ENCODE assay signal across 17 mouse cellular contexts in genomic region chr17:53595527-53595926, GRCm38 (mm10). TPM values are rescaled to one million over a fixed set of nuclear protein-coding genes. Genes with fewer than 3 reads are reported as not detected.
A peak's percentile ranks its signal among the peaks of the same experiment; 100 is the strongest.
DNase-seq lines count a peak whose midpoint lies in the region; ATAC-seq lines count a peak whose summit lies in the region.
"Had no signal": no experiment of that assay in that cellular context is flagged by ENCODE, and none has a peak within 500 bp of the region (broad histone marks: within the 10 kb centered on the region; RNA-seq: fewer than 3 reads in every experiment).

No protein-coding gene starts in this region.

- WGBS in forebrain, embryonic 15.5 days, result 86% methylated on average over 8 of the region's 8 CpGs
- 89% methylated on average over 8 of the region's 8 CpGs for WGBS in forebrain, embryonic 11.5 days
- WGBS in hindbrain, embryonic 15.5 days, result 88% methylated on average over 8 of the region's 8 CpGs
- WGBS in hindbrain, embryonic 11.5 days, result 92% methylated on average over 8 of the region's 8 CpGs
- 86% methylated on average over 8 of the region's 8 CpGs for WGBS in midbrain, embryonic 14.5 days

- no peak overlapping the region for H3K4me3 ChIP-seq in forebrain, embryonic 15.5 days
- no peak overlapping the region for H3K4me3 ChIP-seq in forebrain, embryonic 11.5 days (ENCODE audit: low read depth, low read length)
- no peak overlapping the region for H3K4me3 ChIP-seq in hindbrain, embryonic 15.5 days
- H3K4me3 ChIP-seq in hindbrain, embryonic 11.5 days (ENCODE audit: low read depth, low read length), result no peak overlapping the region
- no peak overlapping the region for H3K4me3 ChIP-seq in midbrain, embryonic 14.5 days (replicated peaks; ENCODE audit: low read depth, low read length)
- H3K4me3 ChIP-seq: embryonic facial prominence, embryonic 12.5 days had no signal

- peaks cover 7% of the 10 kb centered on the region for H3K4me1 ChIP-seq in forebrain, embryonic 15.5 days
- H3K4me1 ChIP-seq in forebrain, embryonic 11.5 days (replicated peaks; ENCODE audit: control insufficient read depth, insufficient read depth, low read length), result no peaks in the 10 kb centered on the region; the same call in 1 of the 2 replicates
- peaks cover 16% of the 10 kb centered on the region for H3K4me1 ChIP-seq in hindbrain, embryonic 15.5 days (replicated peaks)
- no peaks in the 10 kb centered on the region for H3K4me1 ChIP-seq in hindbrain, embryonic 11.5 days (replicated peaks; ENCODE audit: control insufficient read depth, insufficient read depth, low read length)
- H3K4me1 ChIP-seq in midbrain, embryonic 14.5 days (ENCODE audit: control insufficient read depth, insufficient read depth, low read length), result peaks cover 15% of the 10 kb centered on the region

- DNase-seq in forebrain, embryonic 11.5 days (ENCODE audit: low spot score), result no peak
- DNase-seq in hindbrain, embryonic 11.5 days (ENCODE audit: low spot score), result no peak
- DNase-seq in liver, result peak; percentile 36
- no peak for DNase-seq in midbrain, embryonic 14.5 days
- no peak for DNase-seq in adrenal gland, adult 8-10 months
- no peak for DNase-seq in natural killer cell, adult 2 months (ENCODE audit: low spot score in 2 of 2)
- DNase-seq: adrenal gland, postnatal 25 days; B cell, adult 2 months; cerebellum, adult 9-10 months; kidney, postnatal 36 days; lung, embryonic 14.5 days; thymus, postnatal 14 days had no signal

- H3K27me3 ChIP-seq in forebrain, embryonic 15.5 days, result no peaks in the 10 kb centered on the region
- H3K27me3 ChIP-seq in forebrain, embryonic 11.5 days (ENCODE audit: control insufficient read depth, insufficient read depth, low read length), result no peaks in the 10 kb centered on the region
- no peaks in the 10 kb centered on the region for H3K27me3 ChIP-seq in hindbrain, embryonic 15.5 days
- no peaks in the 10 kb centered on the region for H3K27me3 ChIP-seq in hindbrain, embryonic 11.5 days (ENCODE audit: control insufficient read depth, insufficient read depth, low read length)
- no peaks in the 10 kb centered on the region for H3K27me3 ChIP-seq in midbrain, embryonic 14.5 days (ENCODE audit: control insufficient read depth, insufficient read depth, low read length)
- H3K27me3 ChIP-seq: embryonic facial prominence, embryonic 12.5 days; Patski had no signal

- H3K27ac ChIP-seq in forebrain, embryonic 15.5 days (replicated peaks), result peak overlapping the region; percentile 35; the same call in 1 of the 2 replicates
- no peak overlapping the region for H3K27ac ChIP-seq in forebrain, embryonic 11.5 days (ENCODE audit: low read depth, low read length)
- peak overlapping the region; percentile 70 for H3K27ac ChIP-seq in hindbrain, embryonic 15.5 days (replicated peaks)
- no peak overlapping the region for H3K27ac ChIP-seq in hindbrain, embryonic 11.5 days (ENCODE audit: low read depth, low read length)
- peak overlapping the region; percentile 70 for H3K27ac ChIP-seq in midbrain, embryonic 14.5 days (replicated peaks; ENCODE audit: low read depth, low read length)
- H3K27ac ChIP-seq: embryonic facial prominence, embryonic 12.5 days had no signal

- no peaks in the 10 kb centered on the region for H3K9me3 ChIP-seq in forebrain, embryonic 15.5 days
- H3K9me3 ChIP-seq in forebrain, embryonic 11.5 days (ENCODE audit: control insufficient read depth, low read length), result no peaks in the 10 kb centered on the region
- no peaks in the 10 kb centered on the region for H3K9me3 ChIP-seq in hindbrain, embryonic 15.5 days
- no peaks in the 10 kb centered on the region for H3K9me3 ChIP-seq in hindbrain, embryonic 11.5 days (ENCODE audit: control insufficient read depth, low read length)
- no peaks in the 10 kb centered on the region for H3K9me3 ChIP-seq in midbrain, embryonic 14.5 days (ENCODE audit: control insufficient read depth, low read length)
- H3K9me3 ChIP-seq: embryonic facial prominence, embryonic 12.5 days had no signal

- H3K4me2 ChIP-seq in forebrain, embryonic 15.5 days (replicated peaks), result no peak overlapping the region
- no peak overlapping the region for H3K4me2 ChIP-seq in forebrain, embryonic 11.5 days (ENCODE audit: low read depth, low read length, severe bottlenecking)
- H3K4me2 ChIP-seq in hindbrain, embryonic 15.5 days, result no peak overlapping the region
- H3K4me2 ChIP-seq in hindbrain, embryonic 11.5 days (replicated peaks; ENCODE audit: low read depth, low read length), result no peak overlapping the region
- no peak overlapping the region for H3K4me2 ChIP-seq in midbrain, embryonic 14.5 days (ENCODE audit: low read length)
- H3K4me2 ChIP-seq: embryonic facial prominence, embryonic 12.5 days; lung, embryonic 14.5 days had no signal

- H3K36me3 ChIP-seq in forebrain, embryonic 15.5 days, result no peaks in the 10 kb centered on the region
- H3K36me3 ChIP-seq in forebrain, embryonic 11.5 days (ENCODE audit: control insufficient read depth, insufficient read depth, low read length), result no peaks in the 10 kb centered on the region
- H3K36me3 ChIP-seq in hindbrain, embryonic 15.5 days, result no peaks in the 10 kb centered on the region
- H3K36me3 ChIP-seq in hindbrain, embryonic 11.5 days (ENCODE audit: control insufficient read depth, insufficient read depth, low read length), result no peaks in the 10 kb centered on the region
- H3K36me3 ChIP-seq in midbrain, embryonic 14.5 days (ENCODE audit: control insufficient read depth, insufficient read depth, low read length), result no peaks in the 10 kb centered on the region
- H3K36me3 ChIP-seq: embryonic facial prominence, embryonic 12.5 days had no signal

- no peak for ATAC-seq in forebrain, embryonic 15.5 days (replicated peaks)
- no peak for ATAC-seq in forebrain, embryonic 11.5 days (replicated peaks; ENCODE audit: low FRiP score)
- ATAC-seq in hindbrain, embryonic 15.5 days (ENCODE audit: low FRiP score, low read depth), result no peak
- ATAC-seq in hindbrain, embryonic 11.5 days (ENCODE audit: low FRiP score), result no peak
- ATAC-seq in midbrain, embryonic 14.5 days (ENCODE audit: low FRiP score, low TSS enrichment), result no peak

- H3K9ac ChIP-seq in forebrain, embryonic 15.5 days (replicated peaks), result no peak overlapping the region
- H3K9ac ChIP-seq in forebrain, embryonic 11.5 days (ENCODE audit: low read length), result no peak overlapping the region
- H3K9ac ChIP-seq in hindbrain, embryonic 15.5 days, result no peak overlapping the region
- H3K9ac ChIP-seq in hindbrain, embryonic 11.5 days (ENCODE audit: low read depth, low read length), result no peak overlapping the region
- no peak overlapping the region for H3K9ac ChIP-seq in midbrain, embryonic 14.5 days (replicated peaks; ENCODE audit: low read length)
- H3K9ac ChIP-seq: embryonic facial prominence, embryonic 12.5 days; lung, embryonic 14.5 days had no signal

RNA-seq across cellular contexts. Expression of gene Kat2b, which starts 28.9 kb away (rescaled TPM):
- 6.3 and 6.5 TPM in 2 replicates for polyA plus RNA-seq in forebrain, embryonic 15.5 days (2015; fragmentation: Nextera tagmentation; extraction: Ambion mirVana)
- polyA plus RNA-seq in forebrain, embryonic 11.5 days (2014; fragmentation: Nextera tagmentation; extraction: Ambion mirVana), result 5.9 and 6.1 TPM in 2 replicates
- polyA plus RNA-seq in hindbrain, embryonic 15.5 days (2015; fragmentation: Nextera tagmentation; extraction: Ambion mirVana), result 5.7 and 6.3 TPM in 2 replicates
- polyA plus RNA-seq in hindbrain, embryonic 11.5 days (2014; fragmentation: Nextera tagmentation; extraction: Ambion mirVana), result 4.4 and 9.6 TPM in 2 replicates
- 9.2 and 9.4 TPM in 2 replicates for polyA plus RNA-seq in midbrain, embryonic 14.5 days (2014; fragmentation: Nextera tagmentation; extraction: Ambion mirVana)
- 100 to 1,000 TPM in 1 of 4 experiments, 10 to 100 TPM in 3; 77.7 to 105 (median 82.5) TPM for total RNA-seq in adrenal gland, adult 8-10 months (2022)

RNA-seq across cellular contexts. Expression of gene Pp2d1, which starts 56.3 kb away (rescaled TPM):
- polyA plus RNA-seq in forebrain, embryonic 15.5 days (2015; fragmentation: Nextera tagmentation; extraction: Ambion mirVana), result 0.23 and 0.73 TPM in 2 replicates
- polyA plus RNA-seq in forebrain, embryonic 11.5 days (2014; fragmentation: Nextera tagmentation; extraction: Ambion mirVana), result 0.47 and 0.49 TPM in 2 replicates
- 0.26 and 0.35 TPM in 2 replicates for polyA plus RNA-seq in hindbrain, embryonic 15.5 days (2015; fragmentation: Nextera tagmentation; extraction: Ambion mirVana)
- 0.56 and 0.77 TPM in 2 replicates for polyA plus RNA-seq in hindbrain, embryonic 11.5 days (2014; fragmentation: Nextera tagmentation; extraction: Ambion mirVana)
- polyA plus RNA-seq in midbrain, embryonic 14.5 days (2014; fragmentation: Nextera tagmentation; extraction: Ambion mirVana), result 0.49 and 0.66 TPM in 2 replicates
- total RNA-seq in adrenal gland, adult 8-10 months (2022), result not detected
- total RNA-seq: adrenal gland, postnatal 25 days; monocyte, adult 5-6 weeks had no signal

Comparison
In these comparisons a context has a peak if more than half of its experiments do, and no peak if none do; other contexts are left out.
1. H3K27ac ChIP-seq: peak in forebrain, embryonic 15.5 days (single experiment), hindbrain, embryonic 15.5 days (single experiment) and midbrain, embryonic 14.5 days (single experiment); none in forebrain, embryonic 11.5 days (single experiment) and hindbrain, embryonic 11.5 days (single experiment).